Mouse (Mus musculus) thymus, postnatal 14 days (tissue): ENCODE results near the gene Tctn1.
A peak's percentile ranks its signal among the peaks of the same experiment; 100 is the strongest.

ENCODE experiments used
- DNase-seq: peaks from one replicate; pipeline ENCODE4 v3.0.0; 2021

Gene Tctn1

GRCm38 (mm10) chr5:122285029-122285766 lies 20.9 kb upstream of the Tctn1 start:
- peak; percentile 82 for DNase-seq

GRCm38 (mm10) chr5:122284183-122285028 lies 20.1 kb upstream of the Tctn1 start, which contains the start of gene Pptc7:
Pptc7 (plus strand) TSS chr5:122284365.
- peak; percentile 95 for DNase-seq

DNA sequence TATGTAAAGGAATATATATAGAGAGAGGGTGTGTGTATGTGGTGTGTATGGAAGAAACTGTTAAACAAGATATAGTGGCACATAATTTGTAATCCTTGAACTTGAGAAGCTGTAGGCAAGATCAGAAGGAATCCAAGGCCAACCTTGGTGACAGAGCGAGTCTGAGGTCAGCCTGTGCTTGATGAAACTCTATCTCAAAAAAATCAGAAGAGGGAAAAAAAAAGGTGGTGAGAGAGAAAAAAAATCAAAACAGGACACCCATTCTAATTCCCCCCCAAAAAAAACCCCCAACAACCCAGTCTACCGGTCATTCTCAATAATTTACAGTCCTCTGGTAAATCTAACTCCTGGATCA lies 19.5 kb upstream of the Tctn1 start:
- DNase-seq: no peak

DNA sequence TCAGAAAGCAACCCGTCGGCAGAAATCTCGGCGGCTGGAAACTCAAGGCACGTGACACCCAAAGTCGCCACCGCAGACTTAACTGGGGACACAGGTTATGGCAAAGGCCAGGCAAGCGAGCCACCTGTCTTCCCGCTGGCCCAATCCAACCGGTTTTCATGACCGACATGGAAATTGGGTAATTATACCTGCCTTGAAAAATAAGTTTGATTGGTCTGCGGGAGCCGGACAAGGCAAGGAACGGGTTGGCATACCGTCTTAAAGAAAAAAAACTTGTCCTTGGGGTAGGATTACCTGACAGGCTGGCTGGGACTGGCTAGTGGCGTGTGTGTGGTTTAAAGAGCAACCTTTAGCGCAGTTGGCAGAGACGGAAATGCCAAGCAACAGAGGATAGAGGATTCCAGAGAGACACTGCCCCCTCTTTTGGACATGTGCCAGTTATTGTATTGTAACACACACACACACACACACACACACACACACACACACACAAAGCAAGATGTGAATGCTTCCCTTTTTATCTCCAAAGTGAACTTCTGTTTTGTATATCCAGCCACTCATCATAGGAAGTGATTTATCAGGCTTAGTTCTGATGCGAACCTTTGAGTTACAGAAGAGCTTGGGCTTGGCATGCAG lies 16.7 kb upstream of the Tctn1 start:
- DNase-seq: no peak

- DNase-seq: no peak
Measured at GRCm38 (mm10) chr5:122280422-122280826, 16.2 kb upstream of the Tctn1 start.

DNA sequence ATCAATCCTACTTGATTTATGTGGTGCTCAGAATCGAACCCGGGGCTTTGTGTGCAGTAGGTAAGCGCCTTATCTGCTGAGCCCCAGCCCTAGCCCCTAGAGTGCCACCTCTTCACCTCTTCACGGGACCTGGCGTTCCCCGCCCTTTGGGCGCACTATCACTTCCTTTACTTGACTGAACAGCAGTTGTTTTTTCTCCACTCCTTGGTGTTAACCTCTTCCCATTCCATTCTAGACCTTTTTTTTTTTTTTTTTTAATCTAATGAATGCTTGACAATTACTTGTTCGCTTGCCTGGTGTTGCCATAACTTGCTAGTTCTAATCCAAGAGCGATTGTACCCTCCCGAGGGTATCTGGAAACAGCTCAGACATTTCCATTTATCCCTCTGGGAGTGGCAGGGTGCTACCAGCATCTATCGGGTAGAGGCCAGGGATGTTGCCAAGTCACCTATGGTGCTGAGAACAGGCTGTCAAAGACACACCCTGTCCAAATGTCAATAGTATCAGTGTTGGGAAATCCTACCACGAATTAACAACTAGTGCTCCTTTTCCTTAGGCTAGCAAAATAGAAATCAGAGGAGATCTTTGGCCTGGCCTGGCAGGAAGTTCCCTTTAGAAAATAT lies 15.7 kb upstream of the Tctn1 start:
- DNase-seq: no peak

DNA sequence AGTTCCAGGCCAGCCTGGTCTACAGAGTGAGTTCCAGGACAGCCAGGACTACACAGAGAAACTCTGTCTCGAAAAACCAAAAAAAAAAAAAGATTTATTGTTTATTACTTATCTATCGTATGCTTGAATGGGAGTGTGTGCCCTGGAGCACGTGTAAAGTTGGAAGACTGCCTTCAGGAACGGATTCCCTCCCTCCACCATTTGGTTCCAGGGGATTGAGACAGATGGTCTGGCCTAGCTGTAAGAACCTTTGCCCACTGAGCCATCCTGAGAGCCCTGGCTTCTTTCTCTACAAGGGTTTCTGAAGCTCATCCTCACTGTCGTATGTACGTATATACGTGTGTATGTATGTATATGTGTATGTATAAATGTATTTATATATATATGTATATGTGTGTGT lies 14.7 kb upstream of the Tctn1 start:
- DNase-seq: no peak

DNA sequence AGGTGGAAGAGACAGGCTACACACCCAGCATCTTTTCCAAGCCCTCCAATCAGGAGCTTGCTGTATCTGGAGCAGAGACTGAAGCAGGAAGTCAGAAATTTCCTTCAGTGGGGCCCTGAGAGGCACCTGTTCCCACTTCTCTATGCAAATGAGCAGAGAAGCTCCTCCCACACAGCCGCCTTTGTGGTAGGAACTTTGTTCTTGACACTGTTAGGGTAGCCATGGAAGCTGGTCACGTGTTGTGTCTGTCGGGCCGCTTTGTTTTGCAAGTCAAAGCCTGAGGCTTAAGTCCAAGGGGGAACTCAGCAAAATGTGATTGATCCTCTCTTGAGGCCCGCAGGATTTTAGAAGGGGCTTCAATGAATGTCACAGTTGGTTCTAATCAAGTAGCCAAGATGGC lies 10.5 kb upstream of the Tctn1 start:
- DNase-seq: peak; percentile 91

GRCm38 (mm10) chr5:122272821-122273220 lies 8.6 kb upstream of the Tctn1 start:
- no peak for DNase-seq

DNA sequence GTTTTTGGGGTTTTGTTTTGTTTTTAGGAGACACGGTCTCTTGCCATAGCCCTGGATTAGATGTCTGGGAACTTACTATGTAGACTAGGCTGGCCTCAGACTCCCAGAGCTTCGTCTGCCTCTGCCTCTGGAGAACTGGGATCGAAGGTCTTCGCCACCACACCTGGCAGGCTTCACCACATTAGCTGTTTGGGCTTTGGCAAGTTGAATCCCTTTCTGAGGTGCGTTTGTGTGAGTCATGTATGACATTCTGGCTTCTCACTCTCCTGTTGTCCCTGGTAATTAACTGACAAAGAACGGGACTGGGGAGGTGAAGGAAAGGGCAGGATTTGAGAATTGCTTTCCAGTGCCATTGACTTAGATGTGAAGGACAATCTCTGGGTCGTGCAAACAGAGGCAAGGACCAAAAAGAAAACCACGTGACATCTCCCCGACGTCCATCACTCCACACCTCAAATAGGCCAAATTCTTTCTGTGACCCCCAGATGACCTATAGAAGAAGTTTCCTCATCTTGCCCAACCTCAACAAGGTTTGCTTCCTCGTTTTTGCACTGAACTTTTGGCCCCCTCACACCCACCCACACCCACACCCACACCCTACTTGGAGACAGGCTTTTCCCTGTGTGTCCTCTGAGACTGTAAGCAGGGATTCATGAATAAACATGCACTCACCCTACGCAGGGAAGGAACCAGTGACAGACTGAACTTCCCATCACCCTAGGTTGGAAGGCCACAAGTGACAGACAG lies 4.8 kb upstream of the Tctn1 start:
- DNase-seq: no peak

DNA sequence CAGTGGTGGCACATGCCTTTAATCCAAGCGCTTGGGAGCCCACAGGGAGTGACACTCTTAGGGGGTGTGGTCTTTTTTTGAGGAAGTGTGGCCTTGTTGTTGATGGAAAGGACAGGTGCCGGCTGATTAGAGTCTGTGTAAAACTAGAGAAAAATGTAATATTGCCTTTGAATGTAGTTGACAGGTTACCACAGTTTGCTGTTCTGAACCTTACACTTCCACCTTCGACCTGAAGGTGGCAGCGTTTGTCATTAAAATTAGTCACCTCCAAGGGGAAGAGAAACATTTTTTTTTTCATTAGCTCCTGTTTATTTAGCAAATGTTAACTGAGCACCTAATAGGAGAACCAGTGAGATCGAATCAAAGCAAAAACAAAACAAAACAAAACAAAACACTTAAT lies 3.6 kb upstream of the Tctn1 start:
- peak; percentile 82 for DNase-seq

DNA sequence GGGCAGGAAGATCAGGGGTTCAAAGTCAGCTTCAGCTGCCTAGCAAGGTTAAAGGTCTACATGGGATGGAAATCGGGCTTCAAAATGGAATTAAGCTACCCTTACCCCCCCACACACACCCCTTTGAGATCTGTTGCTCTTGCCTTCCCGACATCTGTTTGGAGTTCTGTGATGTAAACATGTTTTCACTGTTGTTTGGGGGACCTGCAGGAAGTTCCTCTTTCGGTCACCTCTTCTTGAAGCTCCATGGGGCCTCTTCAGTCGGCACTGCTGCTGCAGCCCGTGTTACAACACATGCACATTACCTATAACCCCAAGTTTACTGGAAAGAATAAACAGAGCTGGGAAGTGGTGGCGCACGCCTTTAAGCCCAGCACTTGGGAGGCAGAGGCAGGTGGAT lies 2.9 kb upstream of the Tctn1 start:
- no peak for DNase-seq

GRCm38 (mm10) chr5:122265942-122266341 lies 1.7 kb upstream of the Tctn1 start:
- no peak for DNase-seq

GRCm38 (mm10) chr5:122265187-122265586 lies 927 bp upstream of the Tctn1 start:
- DNase-seq: peak; percentile 51

DNA sequence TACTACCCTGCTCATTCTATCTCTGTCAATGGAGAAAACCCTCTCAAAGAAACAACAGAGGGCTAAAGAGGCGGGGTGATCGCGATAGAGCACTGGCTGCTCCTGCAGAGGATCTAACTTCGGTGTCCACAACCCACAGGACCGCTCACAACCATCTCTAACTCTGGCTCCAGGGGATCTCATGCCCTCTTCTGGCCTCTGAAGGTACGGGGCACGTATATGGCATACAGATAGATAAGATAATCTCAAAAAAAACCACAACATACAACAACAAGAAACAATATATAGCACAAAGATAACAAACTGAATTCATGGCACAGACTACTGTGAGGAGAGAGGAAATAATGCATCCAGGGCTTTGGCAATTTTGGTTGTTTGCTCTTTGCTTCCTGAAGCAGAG lies 2.2 kb downstream of the Tctn1 start:
- peak; percentile 54 for DNase-seq

- no peak for DNase-seq
Measured at GRCm38 (mm10) chr5:122258027-122258741, 6.1 kb downstream of the Tctn1 start.

- DNase-seq: no peak
Measured at GRCm38 (mm10) chr5:122251895-122252606, 12.2 kb downstream of the Tctn1 start.

DNA sequence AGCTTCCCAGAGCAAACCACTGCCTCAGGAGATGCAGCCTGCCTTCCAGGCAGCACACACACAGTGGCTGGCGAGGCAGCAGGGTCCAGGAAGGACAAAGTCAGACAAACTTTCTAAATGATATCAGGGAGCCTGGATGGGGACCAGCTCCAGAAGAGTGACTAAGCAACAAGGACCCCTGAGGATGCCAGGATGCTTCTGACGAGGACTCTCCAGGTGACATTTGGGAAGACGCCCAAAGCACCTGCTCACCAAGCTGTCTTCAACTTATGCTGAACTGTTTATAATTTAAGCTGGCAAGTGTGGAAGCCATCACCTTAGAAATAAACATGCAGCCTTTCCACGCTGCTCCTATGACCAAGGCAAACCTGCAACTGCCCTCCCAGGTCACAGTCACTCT lies 15.0 kb downstream of the Tctn1 start:
- no peak for DNase-seq

DNA sequence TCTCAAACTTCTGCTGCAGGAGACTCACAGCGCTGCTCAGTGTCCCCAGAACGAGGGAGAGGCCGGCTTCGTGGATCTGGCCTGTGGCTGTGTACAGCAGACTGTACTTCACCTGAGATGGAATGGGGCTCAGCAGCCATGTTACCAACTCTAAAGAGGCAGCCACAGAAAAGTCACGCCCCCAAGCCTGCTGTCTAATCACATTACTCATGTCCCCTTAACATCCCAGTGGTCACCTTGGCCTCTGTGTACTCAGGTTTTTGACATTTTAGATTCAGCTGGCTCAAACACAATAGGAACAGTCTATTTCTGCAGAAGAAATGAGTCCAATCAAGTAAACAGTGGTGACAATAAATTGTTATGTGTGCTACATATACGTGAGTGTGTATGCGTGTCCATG lies 16.3 kb downstream of the Tctn1 start:
- no peak for DNase-seq

GRCm38 (mm10) chr5:122247529-122247928 lies 16.7 kb downstream of the Tctn1 start:
- no peak for DNase-seq

- no peak for DNase-seq
Measured at GRCm38 (mm10) chr5:122246547-122247167, 17.6 kb downstream of the Tctn1 start.
